Mouse (Mus musculus): Measurements from ENCODE around the gene Hsp90b1. TPM values are rescaled to one million over a fixed set of nuclear protein-coding genes. Genes with fewer than 3 reads are reported as not detected.

Hsp90b1 gene
- polyA plus RNA-seq, 1 experiment: 138 TPM

- Histone ChIP-seq H3K4me3 (no peak overlapping the region), H3K4me2 (ENCODE audit: low read depth) (peak overlapping the region; percentile 66), H3K27me3 (ENCODE audit: control insufficient read depth, insufficient read depth, insufficient read length) (no peaks in the 10 kb centered on the region), H3K79me2 (ENCODE audit: control insufficient read depth, insufficient read depth) (no peaks in the 10 kb centered on the region), H3K36me3 (ENCODE audit: control insufficient read depth, insufficient read depth) (no peaks in the 10 kb centered on the region), H3ac (ENCODE audit: control insufficient read depth, insufficient read length) (no peak overlapping the region)
- TF ChIP-seq TCF12 (IDR thresholded peaks at IDR 0.05; ENCODE audit: insufficient read depth, poor library complexity, severe bottlenecking) (no peak), TCF3 (IDR thresholded peaks at IDR 0.05; ENCODE audit: insufficient read length, low read depth) (no peak), E2F4 (IDR thresholded peaks at IDR 0.05; ENCODE audit: insufficient read depth) (no peak), REST (IDR thresholded peaks at IDR 0.05; ENCODE audit: insufficient read depth, insufficient read length) (no peak), POLR2A (IDR thresholded peaks at IDR 0.05; ENCODE audit: insufficient read length, low read depth) (no peak), SRF (IDR thresholded peaks at IDR 0.05; ENCODE audit: control insufficient read depth, insufficient read length, low read depth) (no peak), CEBPB (IDR thresholded peaks at IDR 0.05; ENCODE audit: insufficient read depth, poor library complexity, severe bottlenecking) (no peak), MAX (IDR thresholded peaks at IDR 0.05; ENCODE audit: low read depth) (no peak), USF1 (IDR thresholded peaks at IDR 0.05; ENCODE audit: low read depth) (no peak), POLR2AphosphoS2 (IDR thresholded peaks at IDR 0.05; ENCODE audit: insufficient read length, low read depth) (no peak), MYOD1 (IDR thresholded peaks at IDR 0.05; ENCODE audit: control insufficient read depth in 1 of 3, insufficient read length in 2 of 3, low read depth in 2 of 3) (no peak), MYOG (IDR thresholded peaks at IDR 0.05; ENCODE audit: control insufficient read depth in 1 of 3, insufficient read depth in 1 of 3, insufficient read length in 2 of 3, low read depth in 2 of 3) (no peak)
These were observed 25.7 kb upstream of the Hsp90b1 start for GRCm38 (mm10) chr10:86730823-86731499.

GRCm38 (mm10) chr10:86728176-86728575 lies 22.9 kb upstream of the Hsp90b1 start:
- Histone ChIP-seq H3ac (ENCODE audit: control insufficient read depth, insufficient read length) (no peak overlapping the region), H3K4me3 (no peak overlapping the region), H3K79me2 (ENCODE audit: control insufficient read depth, insufficient read depth) (no peaks in the 10 kb centered on the region), H3K36me3 (ENCODE audit: control insufficient read depth, insufficient read depth) (no peaks in the 10 kb centered on the region), H3K27me3 (ENCODE audit: control insufficient read depth, insufficient read depth, insufficient read length) (no peaks in the 10 kb centered on the region), H3K4me2 (ENCODE audit: low read depth) (no peak overlapping the region)
- TF ChIP-seq POLR2A (IDR thresholded peaks at IDR 0.05; ENCODE audit: insufficient read length, low read depth) (no peak), TCF3 (IDR thresholded peaks at IDR 0.05; ENCODE audit: insufficient read length, low read depth) (no peak), CEBPB (IDR thresholded peaks at IDR 0.05; ENCODE audit: insufficient read depth, poor library complexity, severe bottlenecking) (no peak), POLR2AphosphoS2 (IDR thresholded peaks at IDR 0.05; ENCODE audit: insufficient read length, low read depth) (no peak), REST (IDR thresholded peaks at IDR 0.05; ENCODE audit: insufficient read depth, insufficient read length) (no peak), SRF (IDR thresholded peaks at IDR 0.05; ENCODE audit: control insufficient read depth, insufficient read length, low read depth) (no peak), MYOD1 (IDR thresholded peaks at IDR 0.05; ENCODE audit: control insufficient read depth in 1 of 3, insufficient read length in 2 of 3, low read depth in 2 of 3) (no peak), TCF12 (IDR thresholded peaks at IDR 0.05; ENCODE audit: insufficient read depth, poor library complexity, severe bottlenecking) (no peak), MYOG (IDR thresholded peaks at IDR 0.05; ENCODE audit: control insufficient read depth in 1 of 3, insufficient read depth in 1 of 3, insufficient read length in 2 of 3, low read depth in 2 of 3) (no peak), USF1 (IDR thresholded peaks at IDR 0.05; ENCODE audit: low read depth) (no peak), E2F4 (IDR thresholded peaks at IDR 0.05; ENCODE audit: insufficient read depth) (no peak), MAX (IDR thresholded peaks at IDR 0.05; ENCODE audit: low read depth) (no peak)

- Histone ChIP-seq H3ac (ENCODE audit: control insufficient read depth, insufficient read length) (no peak overlapping the region), H3K4me3 (no peak overlapping the region)
- TF ChIP-seq REST (IDR thresholded peaks at IDR 0.05; ENCODE audit: insufficient read depth, insufficient read length): no peak
- no peak for TF ChIP-seq CEBPB (IDR thresholded peaks at IDR 0.05; ENCODE audit: insufficient read depth, poor library complexity, severe bottlenecking)
- TF ChIP-seq POLR2A (IDR thresholded peaks at IDR 0.05; ENCODE audit: insufficient read length, low read depth): no peak
- no peak for TF ChIP-seq E2F4 (IDR thresholded peaks at IDR 0.05; ENCODE audit: insufficient read depth)
- TF ChIP-seq MYOD1 (IDR thresholded peaks at IDR 0.05; ENCODE audit: control insufficient read depth in 1 of 3, insufficient read length in 2 of 3, low read depth in 2 of 3): peak in 1 of 3 experiments; percentile 7
These were observed 22.3 kb upstream of the Hsp90b1 start for GRCm38 (mm10) chr10:86727548-86727980.

GRCm38 (mm10) chr10:86712156-86712555 lies 6.8 kb upstream of the Hsp90b1 start:
- Histone ChIP-seq H3K4me3 (no peak overlapping the region), H3K36me3 (ENCODE audit: control insufficient read depth, insufficient read depth) (no peaks in the 10 kb centered on the region), H3K79me2 (ENCODE audit: control insufficient read depth, insufficient read depth) (no peaks in the 10 kb centered on the region), H3K4me2 (ENCODE audit: low read depth) (no peak overlapping the region), H3ac (ENCODE audit: control insufficient read depth, insufficient read length) (no peak overlapping the region), H3K27me3 (ENCODE audit: control insufficient read depth, insufficient read depth, insufficient read length) (no peaks in the 10 kb centered on the region)
- no peak for TF ChIP-seq MAX (IDR thresholded peaks at IDR 0.05; ENCODE audit: low read depth)
- TF ChIP-seq MYOD1 (IDR thresholded peaks at IDR 0.05; ENCODE audit: control insufficient read depth in 1 of 3, insufficient read length in 2 of 3, low read depth in 2 of 3): no peak
- no peak for TF ChIP-seq POLR2A (IDR thresholded peaks at IDR 0.05; ENCODE audit: insufficient read length, low read depth)
- no peak for TF ChIP-seq SRF (IDR thresholded peaks at IDR 0.05; ENCODE audit: control insufficient read depth, insufficient read length, low read depth)
- TF ChIP-seq CEBPB (IDR thresholded peaks at IDR 0.05; ENCODE audit: insufficient read depth, poor library complexity, severe bottlenecking): no peak
- TF ChIP-seq TCF3 (IDR thresholded peaks at IDR 0.05; ENCODE audit: insufficient read length, low read depth): no peak
- TF ChIP-seq REST (IDR thresholded peaks at IDR 0.05; ENCODE audit: insufficient read depth, insufficient read length): no peak
- TF ChIP-seq TCF12 (IDR thresholded peaks at IDR 0.05; ENCODE audit: insufficient read depth, poor library complexity, severe bottlenecking): no peak
- TF ChIP-seq POLR2AphosphoS2 (IDR thresholded peaks at IDR 0.05; ENCODE audit: insufficient read length, low read depth): no peak
- no peak for TF ChIP-seq MYOG (IDR thresholded peaks at IDR 0.05; ENCODE audit: control insufficient read depth in 1 of 3, insufficient read depth in 1 of 3, insufficient read length in 2 of 3, low read depth in 2 of 3)
- no peak for TF ChIP-seq E2F4 (IDR thresholded peaks at IDR 0.05; ENCODE audit: insufficient read depth)
- TF ChIP-seq USF1 (IDR thresholded peaks at IDR 0.05; ENCODE audit: low read depth): no peak

More at GRCm38 (mm10) chr10:86727548-86727980, 22.3 kb upstream of the Hsp90b1 start:
- Histone ChIP-seq H3K36me3 (ENCODE audit: control insufficient read depth, insufficient read depth) (no peaks in the 10 kb centered on the region), H3K27me3 (ENCODE audit: control insufficient read depth, insufficient read depth, insufficient read length) (no peaks in the 10 kb centered on the region), H3K4me2 (ENCODE audit: low read depth) (peak overlapping the region; percentile 10), H3K79me2 (ENCODE audit: control insufficient read depth, insufficient read depth) (no peaks in the 10 kb centered on the region)

Data from myocyte (in vitro differentiated cells).